Comparison of ENCODE assay signal across 21 mouse cellular contexts in genomic region chr6:39536621-39537020, GRCm38 (mm10). TPM values are rescaled to one million over a fixed set of nuclear protein-coding genes. Genes with fewer than 3 reads are reported as not detected.
"Had no signal": no experiment of that assay in that cellular context is flagged by ENCODE, and none has a peak within 500 bp of the region (broad histone marks: within the 10 kb centered on the region; RNA-seq: fewer than 3 reads in every experiment).

No protein-coding gene starts in this region.

- H3K9ac ChIP-seq: lung, embryonic 14.5 days; midbrain, embryonic 12.5 days; neural tube, embryonic 13.5 days; neural tube, embryonic 15.5 days had no signal

- H3K27ac ChIP-seq: midbrain, embryonic 10.5 days; midbrain, embryonic 12.5 days; neural tube, embryonic 13.5 days; neural tube, embryonic 15.5 days had no signal

- ATAC-seq: midbrain, embryonic 16.5 days had no signal

- DNase-seq: lung, adult 18-20 months; lung, embryonic 14.5 days; lung, postnatal 10 days; lung, postnatal 4 days; midbrain, embryonic 14.5 days; retina, postnatal 1 day; right cerebral cortex, adult 18-20 months; right cerebral cortex, postnatal 25 days; right cerebral cortex, postnatal 4 days; spleen, adult 18-20 months; thymus, adult 18-20 months; thymus, postnatal 14 days; thymus, postnatal 36 days had no signal

- H3K9me3 ChIP-seq: midbrain, embryonic 12.5 days; neural tube, embryonic 13.5 days; neural tube, embryonic 15.5 days had no signal

- H3K36me3 ChIP-seq: neural tube, embryonic 13.5 days; neural tube, embryonic 15.5 days had no signal

- H3K4me2 ChIP-seq: lung, embryonic 14.5 days; midbrain, embryonic 12.5 days; neural tube, embryonic 13.5 days; neural tube, embryonic 15.5 days had no signal

- H3K27me3 ChIP-seq: midbrain, embryonic 12.5 days; neural tube, embryonic 13.5 days; neural tube, embryonic 15.5 days had no signal

- H3K4me3 ChIP-seq: midbrain, embryonic 10.5 days; midbrain, embryonic 12.5 days; myocyte; neural tube, embryonic 13.5 days; neural tube, embryonic 15.5 days had no signal

RNA-seq across cellular contexts. Expression of gene Dennd2a, which starts 21.0 kb away (rescaled TPM):
- total RNA-seq: megakaryocyte-erythroid progenitor cell, adult 5-6 weeks had no signal

RNA-seq across cellular contexts. Expression of gene Gm42420, which starts 48.9 kb away (rescaled TPM):
- polyA plus RNA-seq: neural tube, embryonic 13.5 days; small intestine, adult 2 months had no signal
